Mouse (Mus musculus): ENCODE measurements at regions not wholly inside any gene's neighbourhood (a gene's known extent, or its start where the extent isn't known, plus 50 kb on each side); places are given as distances from the start of the nearest gene placed in this dataset.
A peak's percentile ranks its signal among the peaks of the same experiment; 100 is the strongest.

DNA sequence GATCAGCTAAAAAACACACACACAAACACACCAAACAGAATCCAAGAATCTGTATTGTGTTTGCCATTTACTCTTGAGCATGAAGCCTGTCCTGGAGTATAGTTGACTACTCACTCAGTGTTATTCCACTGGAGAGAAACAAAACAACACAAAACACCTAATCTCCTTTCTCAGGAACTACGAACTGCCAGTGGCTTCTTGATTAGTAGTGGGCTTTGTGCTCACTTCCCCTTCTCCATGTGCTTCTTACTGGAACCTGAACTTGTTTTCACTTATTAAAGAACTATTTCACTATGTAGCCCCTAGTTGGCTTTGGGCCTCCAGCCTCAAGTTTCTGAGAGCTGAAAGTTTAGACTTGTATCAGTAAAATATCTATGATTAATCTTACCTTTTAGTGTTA is 84.0 kb upstream of the Speer4f2 start:
- Histone ChIP-seq H3K27ac (no peak overlapping the region), H3K9me3 (no peaks in the 10 kb centered on the region), H3K9ac (no peak overlapping the region), H3K4me2 (no peak overlapping the region), H3K4me1 (no peaks in the 10 kb centered on the region), H3K4me3 (no peak overlapping the region), H3K27me3 (no peaks in the 10 kb centered on the region), H3K36me3 (no peaks in the 10 kb centered on the region)
- 62% methylated on average over 1 of the region's 1 CpGs for WGBS
- no peak for ATAC-seq (ENCODE audit: borderline replicate concordance, extremely low read depth, low FRiP score, low TSS enrichment)

- Histone ChIP-seq H3K27me3 (no peaks in the 10 kb centered on the region), H3K4me2 (no peak overlapping the region), H3K9me3 (no peaks in the 10 kb centered on the region), H3K4me1 (no peaks in the 10 kb centered on the region), H3K4me3 (no peak overlapping the region), H3K36me3 (no peaks in the 10 kb centered on the region), H3K9ac (no peak overlapping the region), H3K27ac (no peak overlapping the region)
- no peak for ATAC-seq (ENCODE audit: borderline replicate concordance, extremely low read depth, low FRiP score, low TSS enrichment)
- WGBS = 63% methylated on average over 2 of the region's 2 CpGs
Measured at GRCm38 (mm10) chr5:17292559-17292958, 80.4 kb upstream of the Speer4f2 start.

- ATAC-seq (ENCODE audit: borderline replicate concordance, extremely low read depth, low FRiP score, low TSS enrichment) = peak; percentile 81
- H3K4me2 ChIP-seq = no peak overlapping the region
- no peak overlapping the region for H3K4me3 ChIP-seq
- no peaks in the 10 kb centered on the region for H3K4me1 ChIP-seq
- 46% methylated on average over 4 of the region's 4 CpGs for WGBS
- H3K9ac ChIP-seq = no peak overlapping the region
- H3K27ac ChIP-seq = peak overlapping the region; percentile 74
- H3K27me3 ChIP-seq = no peaks in the 10 kb centered on the region
- no peaks in the 10 kb centered on the region for H3K9me3 ChIP-seq
- no peaks in the 10 kb centered on the region for H3K36me3 ChIP-seq
Measured at GRCm38 (mm10) chr5:17296571-17297035, 76.4 kb upstream of the Speer4f2 start.

- no peak overlapping the region for H3K9ac ChIP-seq
- no peaks in the 10 kb centered on the region for H3K36me3 ChIP-seq
- no peaks in the 10 kb centered on the region for H3K9me3 ChIP-seq
- H3K4me2 ChIP-seq = no peak overlapping the region
- ATAC-seq (ENCODE audit: borderline replicate concordance, extremely low read depth, low FRiP score, low TSS enrichment) = no peak
- no peaks in the 10 kb centered on the region for H3K27me3 ChIP-seq
- H3K4me1 ChIP-seq = no peaks in the 10 kb centered on the region
- H3K4me3 ChIP-seq = no peak overlapping the region
- no peak overlapping the region for H3K27ac ChIP-seq
Measured at GRCm38 (mm10) chr5:17299846-17300245, 73.1 kb upstream of the Speer4f2 start.

DNA sequence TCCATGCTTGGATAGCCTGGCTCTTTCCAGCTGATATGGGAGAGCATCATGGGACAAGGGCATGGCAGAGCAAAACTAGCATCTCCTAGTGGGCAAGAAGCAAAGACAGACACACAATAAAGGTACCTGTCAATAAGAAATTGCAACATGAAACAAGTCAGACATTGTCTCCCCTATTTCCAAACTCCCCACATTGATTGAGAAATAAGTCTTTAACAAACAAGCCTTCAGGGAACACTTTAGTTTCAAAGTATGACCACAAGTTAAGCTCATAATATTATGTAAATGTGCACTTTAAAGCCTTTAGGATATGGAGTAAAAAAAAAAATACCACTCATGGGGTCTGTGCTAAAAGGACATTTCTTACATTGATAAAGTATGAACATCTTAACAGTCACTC is 51.5 kb upstream of the Speer4f2 start:
- Histone ChIP-seq H3K27ac (no peak overlapping the region), H3K9ac (no peak overlapping the region), H3K4me2 (no peak overlapping the region), H3K36me3 (no peaks in the 10 kb centered on the region), H3K4me1 (no peaks in the 10 kb centered on the region), H3K4me3 (no peak overlapping the region), H3K27me3 (no peaks in the 10 kb centered on the region), H3K9me3 (no peaks in the 10 kb centered on the region)
- no peak for ATAC-seq (ENCODE audit: borderline replicate concordance, extremely low read depth, low FRiP score, low TSS enrichment)

All from lung, embryonic 15.5 days (tissue).